Mouse (Mus musculus): Measurements from ENCODE around the gene Slc11a1. TPM values are rescaled to one million over a fixed set of nuclear protein-coding genes. Genes with fewer than 3 reads are reported as not detected.

Slc11a1 gene
- polyA plus RNA-seq, 1 experiment from 2014 or later, result 0.10 TPM

DNA sequence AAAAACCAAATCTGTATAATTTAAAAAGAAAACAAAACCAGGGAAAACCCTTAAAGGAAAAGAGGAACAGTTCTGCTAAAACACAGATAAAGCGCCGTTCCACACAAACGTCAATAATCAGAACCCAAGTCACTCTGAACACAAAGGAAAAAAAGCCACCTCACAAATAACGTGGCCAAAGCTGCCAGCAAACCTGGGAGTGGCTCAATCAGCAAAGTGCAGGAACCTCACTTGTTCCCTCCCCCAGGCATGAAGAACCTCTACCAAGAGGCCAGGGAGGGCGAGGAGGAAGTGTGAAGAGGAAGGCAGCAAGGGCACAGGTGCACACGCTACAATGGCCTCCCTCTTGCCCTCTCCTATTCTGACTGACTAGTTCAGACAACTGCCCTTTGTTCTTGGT is 60.6 kb downstream of the Slc11a1 start:
- CTCF ChIA-PET, result interaction anchor here (3.8 kb wide), 1 partner anchor 11 kb away, joined by 16 read pairs; no protein-coding TSS in a partner anchor
- in situ Hi-C loops (cut with MboI; ENCODE audit: low pct_unique_long_range_greater_than_20kb), result no loop called here
- ATAC-seq, result no peak

More for the DNA sequence above, 60.6 kb downstream of the Slc11a1 start:
- no peaks in the 10 kb centered on the region for H3K27me3 ChIP-seq
- no peak for DNase-seq (ENCODE audit: low read depth, low spot score)
- POLR2A ChIA-PET, result interaction anchor here (0.6 kb wide), 1 partner anchor 22 kb away, joined by 3 read pairs; no protein-coding TSS in a partner anchor
- TF ChIP-seq CTCF (IDR thresholded peaks at IDR 0.05), result no peak

Other genes with a start within 250 kb of the Slc11a1 start
- 0.72 TPM for gene Rufy4, start 249.7 kb upstream of the Slc11a1 start, polyA plus RNA-seq (2021)
- gene Cxcr2, start 221.2 kb upstream of the Slc11a1 start, polyA plus RNA-seq (2021), result 0.01 TPM
- gene Cxcr1, start 180.6 kb upstream of the Slc11a1 start, polyA plus RNA-seq (2021), result not detected
- gene Arpc2, start 139.1 kb upstream of the Slc11a1 start, polyA plus RNA-seq (2021), result 419 TPM
- 1.7 TPM for gene Gpbar1, start 96.6 kb upstream of the Slc11a1 start, polyA plus RNA-seq (2021)
- 257 TPM for gene Aamp, start 90.5 kb upstream of the Slc11a1 start, polyA plus RNA-seq (2021)
- 158 TPM for gene Pnkd, start 90.3 kb upstream of the Slc11a1 start, polyA plus RNA-seq (2021)
- 28.0 TPM for gene Tmbim1, start 69.6 kb upstream of the Slc11a1 start, polyA plus RNA-seq (2021)
- gene Catip, start 13.1 kb upstream of the Slc11a1 start, polyA plus RNA-seq (2021), result 2.2 TPM
- 81.9 TPM for gene Ctdsp1, start 16.3 kb downstream of the Slc11a1 start, polyA plus RNA-seq (2021)
- 0.13 TPM for gene Vil1, start 34.2 kb downstream of the Slc11a1 start, polyA plus RNA-seq (2021)
- 43.5 TPM for gene Cnot9, start 130.9 kb downstream of the Slc11a1 start, polyA plus RNA-seq (2021)
- 0.83 TPM for gene Plcd4, start 167.7 kb downstream of the Slc11a1 start, polyA plus RNA-seq (2021)
- 8.4 TPM for gene Usp37, start 169.1 kb downstream of the Slc11a1 start, polyA plus RNA-seq (2021)
- 14.9 TPM for gene Zfp142, start 213.1 kb downstream of the Slc11a1 start, polyA plus RNA-seq (2021)
- gene Bcs1l, start 213.1 kb downstream of the Slc11a1 start, polyA plus RNA-seq (2021), result 24.9 TPM
- 60.1 TPM for gene Rnf25, start 226.2 kb downstream of the Slc11a1 start, polyA plus RNA-seq (2021)
- 12.5 TPM for gene Stk36, start 226.2 kb downstream of the Slc11a1 start, polyA plus RNA-seq (2021)